Mouse (Mus musculus): Measurements from ENCODE around the gene Dnajb5. TPM values are rescaled to one million over a fixed set of nuclear protein-coding genes. Genes with fewer than 3 reads are reported as not detected.

Dnajb5 gene
- 34.9 TPM for total RNA-seq (2023)

DNA sequence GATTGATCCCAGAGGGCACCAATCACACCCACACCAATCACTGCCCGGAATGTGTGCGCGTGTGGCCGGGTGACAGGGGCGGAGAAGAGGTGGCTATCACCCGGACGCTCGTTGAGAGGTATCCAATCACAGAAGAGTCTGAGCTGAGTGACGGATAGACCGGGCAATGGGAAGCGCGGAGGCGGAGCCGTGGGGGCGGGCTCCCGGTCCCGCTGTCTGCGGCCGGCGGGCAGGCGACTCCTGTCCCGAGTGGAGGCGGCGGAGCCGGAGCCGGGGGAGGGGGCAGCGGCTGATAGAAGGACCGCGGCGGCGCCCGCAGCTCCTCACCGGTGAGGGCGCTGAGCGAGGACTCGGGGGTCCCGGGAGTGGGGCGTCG, at the start of gene Dnajb5:
Gene Dnajb5 (plus strand): TSS at position 139 of the 376 bp plus-strand sequence.

GRCm38 (mm10) chr4:42916617-42917401, 32.8 kb upstream of the Dnajb5 start, which contains the start of gene Phf24:
Phf24 (plus strand) TSS chr4:42916660.

DNA sequence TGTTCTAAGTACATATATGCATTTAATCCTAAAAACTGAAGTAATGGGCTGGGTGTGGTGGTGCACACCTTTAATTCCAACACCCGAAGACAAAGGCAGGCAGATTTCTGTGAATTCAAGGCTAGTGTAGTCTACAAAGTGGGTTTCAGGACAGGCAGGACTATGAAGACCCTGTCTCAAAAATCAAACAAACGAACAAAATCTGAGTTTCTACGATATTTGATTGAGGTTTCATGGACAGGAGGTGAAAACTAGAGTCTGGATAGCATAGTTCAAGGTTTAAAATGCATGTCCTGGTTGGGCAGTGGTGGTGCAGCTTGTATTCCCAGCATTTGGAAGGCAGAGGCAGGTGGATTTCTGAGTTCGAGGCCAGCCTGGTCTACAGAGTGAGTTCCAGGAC, 19.7 kb downstream of the Dnajb5 start, which contains the start of gene 1700022I11Rik:
Gene 1700022I11Rik (plus strand): TSS at position 301 of the 400 bp plus-strand sequence.

DNA sequence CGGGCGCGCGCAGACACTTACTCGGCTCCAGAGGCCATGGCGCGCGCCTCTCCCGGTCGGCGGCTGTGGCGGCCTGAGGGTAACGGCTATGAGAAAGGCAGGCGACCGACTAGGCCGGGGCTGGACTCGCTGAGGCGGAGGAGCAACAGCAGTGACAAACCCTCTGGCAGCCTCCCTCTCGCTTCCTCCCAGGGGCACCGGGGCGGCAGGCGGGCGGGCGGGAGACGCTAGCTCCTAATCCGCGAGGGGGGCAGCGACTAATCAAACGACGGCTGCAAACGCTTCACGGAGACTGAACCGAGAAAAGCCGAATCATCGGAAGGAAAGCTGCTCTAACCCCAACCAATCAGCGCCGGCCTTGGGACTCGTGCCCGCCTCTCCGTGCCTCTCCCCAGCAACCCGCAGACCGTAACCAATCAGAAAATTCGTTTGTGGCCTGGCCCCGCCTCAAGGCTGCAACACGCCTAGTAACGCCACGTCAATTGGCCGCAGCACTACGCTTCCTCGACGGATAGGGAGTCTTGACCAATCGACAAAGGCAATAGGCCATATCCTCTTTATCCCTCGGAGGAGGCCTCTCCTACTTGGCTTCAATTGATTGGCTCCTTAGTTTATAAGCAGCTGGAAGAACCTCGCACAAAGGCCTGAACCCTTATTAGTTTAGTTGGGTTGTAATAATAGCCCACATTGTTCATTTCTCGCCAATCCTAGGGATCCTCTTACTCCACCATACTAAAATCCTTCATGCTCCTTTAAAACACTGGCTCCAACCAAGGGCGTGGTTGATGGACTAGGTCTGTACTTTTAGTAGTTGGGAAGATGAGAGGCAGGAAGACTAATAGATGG, 50.8 kb downstream of the Dnajb5 start, which contains the start of gene Vcp:
Gene Vcp (minus strand): TSS at position 367 of the 846 bp plus-strand sequence.

Other genes starting within 250 kb of the Dnajb5 start
- gene 4930578G10Rik, start 214.3 kb upstream of the Dnajb5 start, total RNA-seq (2023), result not detected
- gene Ccl19, start 193.2 kb upstream of the Dnajb5 start, total RNA-seq (2023), result not detected
- not detected for gene Ccl21a, start 175.8 kb upstream of the Dnajb5 start, total RNA-seq (2023)
- not detected for gene Fam205a1, start 95.9 kb upstream of the Dnajb5 start, total RNA-seq (2023)
- gene Gm12394, start 93.0 kb upstream of the Dnajb5 start, total RNA-seq (2023), result not detected
- gene Fam205c, start 75.6 kb upstream of the Dnajb5 start, total RNA-seq (2023), result not detected
- gene Phf24, start 33.2 kb upstream of the Dnajb5 start, total RNA-seq (2023), result not detected
- not detected for gene 1700022I11Rik, start 19.8 kb downstream of the Dnajb5 start, total RNA-seq (2023)
- gene Vcp, start 50.7 kb downstream of the Dnajb5 start, total RNA-seq (2023), result 130 TPM
- 14.8 TPM for gene Fancg, start 60.7 kb downstream of the Dnajb5 start, total RNA-seq (2023)
- 42.0 TPM for gene Pigo, start 76.0 kb downstream of the Dnajb5 start, total RNA-seq (2023)
- 43.4 TPM for gene Stoml2, start 81.9 kb downstream of the Dnajb5 start, total RNA-seq (2023)
- 7.8 TPM for gene Fam214b, start 96.4 kb downstream of the Dnajb5 start, total RNA-seq (2023)
- 1.6 TPM for gene Unc13b, start 109.1 kb downstream of the Dnajb5 start, total RNA-seq (2023)

All from CD4-positive naive resting alpha-beta T cell, adult 76 days (primary cell).